Mouse (Mus musculus) hindbrain, embryonic 12.5 days (tissue): ENCODE results near the gene Spryd7. TPM values are rescaled to one million over a fixed set of nuclear protein-coding genes. Genes with fewer than 3 reads are reported as not detected.
"Not testable (repeated sequence)": the region's sequence is repeated elsewhere in the genome, so short reads cannot be mapped to it uniquely, and the experiment has no call there.

Experiments
- ATAC-seq: fragments of 200-750 bp; cut with Nextera tagmentation; 2 replicates; pipeline ENCODE4 v1.8.0; 2017; ENCODE audit warnings: moderate TSS enrichment; ENCODE audit not compliant: low FRiP score
- H3K27ac ChIP-seq: fragments of 300-500 bp; sonication (generic); 2 replicates; pipeline ENCODE4 v1.5.1; 2016; ENCODE audit warnings: mild to moderate bottlenecking
- H3K27me3 ChIP-seq: fragments of 300-500 bp; sonication (generic); 2 replicates; pipeline ENCODE4 v1.6.1; 2016; ENCODE audit warnings: mild to moderate bottlenecking
- H3K36me3 ChIP-seq: fragments of 300-500 bp; sonication (generic); 2 replicates; pipeline ENCODE4 v1.6.1; 2016; ENCODE audit warnings: mild to moderate bottlenecking
- H3K4me1 ChIP-seq: fragments of 300-500 bp; sonication (generic); 2 replicates; pipeline ENCODE4 v1.6.1; 2016
- H3K4me2 ChIP-seq: fragments of 300-500 bp; sonication (generic); replicated peaks from 2 replicates; pipeline ENCODE4 v1.6.1; 2016; ENCODE audit warnings: mild to moderate bottlenecking
- H3K4me3 ChIP-seq: fragments of 300-500 bp; sonication (generic); 2 replicates; pipeline ENCODE4 v1.5.1; 2016; ENCODE audit warnings: mild to moderate bottlenecking
- H3K9ac ChIP-seq: fragments of 300-500 bp; sonication (generic); 2 replicates; pipeline ENCODE4 v1.6.1; 2016; ENCODE audit warnings: mild to moderate bottlenecking, moderate library complexity
- H3K9me3 ChIP-seq: fragments of 300-500 bp; sonication (generic); replicated peaks from 2 replicates; pipeline ENCODE4 v1.6.1; 2016; ENCODE audit warnings: mild to moderate bottlenecking
- WGBS: fragments of 180-500 bp; shearing (Covaris S2); methylation state at CpG from one replicate; pipeline ENCODE4 v1.1.7; 2016; 5-methylcytosine and 5-hydroxymethylcytosine counted together
- polyA plus RNA-seq: library from polyadenylated mRNA; unstranded; fragments of >200 nt; fragmentation: Nextera tagmentation; extraction: Ambion mirVana; gene quantifications from 2 replicates; pipeline ENCODE4 v1.2.1, GENCODE M21; 2016

Gene Spryd7
- polyA plus RNA-seq, 1 experiment from 2014 or later, result 20.4 TPM

DNA sequence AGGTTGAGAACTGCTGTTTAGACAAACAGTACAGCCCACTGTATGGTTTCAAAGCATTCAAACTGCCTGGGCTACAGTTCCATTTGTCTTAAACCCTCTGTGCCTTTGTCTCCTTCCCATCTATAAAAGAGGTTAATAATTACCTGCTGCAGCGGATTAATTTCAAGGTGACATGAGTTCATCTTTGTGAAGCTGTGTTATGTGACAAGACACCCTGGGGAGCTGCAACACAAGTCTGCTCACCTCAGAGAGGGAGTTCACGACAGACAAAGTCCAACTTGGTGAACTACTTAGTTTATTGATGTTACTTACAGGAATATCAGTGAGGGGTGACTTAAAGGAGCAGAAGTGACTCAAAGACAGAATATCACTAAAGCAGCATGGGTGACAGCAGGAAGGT is 15.4 kb upstream of the Spryd7 start:
- Histone ChIP-seq H3K4me2 (no peak overlapping the region), H3K27ac (no peak overlapping the region), H3K36me3 (no peaks in the 10 kb centered on the region), H3K9me3 (no peaks in the 10 kb centered on the region), H3K27me3 (no peaks in the 10 kb centered on the region), H3K4me1 (no peaks in the 10 kb centered on the region), H3K9ac (no peak overlapping the region), H3K4me3 (no peak overlapping the region)
- no peak for ATAC-seq
- 67% methylated on average over 2 of the region's 2 CpGs for WGBS

DNA sequence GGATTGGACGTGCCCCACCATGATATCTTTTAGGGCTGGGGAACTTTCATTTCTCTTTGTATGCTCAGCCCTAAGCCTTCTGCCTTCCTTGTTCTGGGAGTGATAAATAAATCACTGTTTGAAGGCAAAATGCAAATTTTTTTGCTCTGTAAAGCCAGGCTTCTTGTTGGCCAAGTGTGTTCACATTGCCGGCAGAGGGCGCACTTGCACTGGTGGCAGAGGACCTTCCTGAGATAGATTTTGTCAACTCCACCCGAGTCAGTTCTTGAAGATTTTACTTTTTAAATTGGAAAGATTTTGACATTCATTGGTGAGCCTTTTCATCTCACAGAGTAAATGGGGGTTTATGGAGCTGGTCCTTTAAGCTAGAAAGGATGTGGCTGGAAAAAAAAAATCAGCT is 14.7 kb upstream of the Spryd7 start:
- ATAC-seq, result no peak
- Histone ChIP-seq H3K4me3 (no peak overlapping the region), H3K27ac (no peak overlapping the region), H3K4me1 (no peaks in the 10 kb centered on the region), H3K4me2 (no peak overlapping the region), H3K36me3 (no peaks in the 10 kb centered on the region), H3K9ac (no peak overlapping the region), H3K9me3 (no peaks in the 10 kb centered on the region), H3K27me3 (no peaks in the 10 kb centered on the region)
- WGBS, result 16% methylated on average over 4 of the region's 4 CpGs

DNA sequence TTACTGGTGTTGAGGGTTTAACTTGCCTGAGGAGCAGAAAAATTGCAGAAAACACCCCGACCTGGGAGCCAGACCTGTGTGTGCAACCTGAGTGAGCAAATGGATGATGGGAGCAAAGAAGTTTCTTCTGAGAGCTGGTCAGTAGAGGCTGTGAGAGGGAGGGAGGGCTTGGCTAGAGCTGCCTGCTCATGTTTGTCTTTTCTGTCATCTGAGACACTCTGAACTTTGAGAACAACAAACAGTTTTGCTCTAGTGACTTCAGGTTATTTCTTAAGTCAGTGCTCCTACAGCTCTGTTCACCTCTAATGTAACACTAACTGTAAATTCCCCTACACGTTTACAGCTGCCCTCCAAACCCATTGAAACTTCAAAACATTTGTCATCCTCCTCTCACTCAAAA is 12.7 kb upstream of the Spryd7 start:
- no peaks in the 10 kb centered on the region for H3K9me3 ChIP-seq
- H3K4me3 ChIP-seq, result no peak overlapping the region
- no peak overlapping the region for H3K9ac ChIP-seq
- H3K36me3 ChIP-seq, result no peaks in the 10 kb centered on the region
- 70% methylated on average over 2 of the region's 2 CpGs for WGBS
- H3K27ac ChIP-seq, result no peak overlapping the region
- no peak overlapping the region for H3K4me2 ChIP-seq
- no peak for ATAC-seq
- no peaks in the 10 kb centered on the region for H3K4me1 ChIP-seq
- no peaks in the 10 kb centered on the region for H3K27me3 ChIP-seq

DNA sequence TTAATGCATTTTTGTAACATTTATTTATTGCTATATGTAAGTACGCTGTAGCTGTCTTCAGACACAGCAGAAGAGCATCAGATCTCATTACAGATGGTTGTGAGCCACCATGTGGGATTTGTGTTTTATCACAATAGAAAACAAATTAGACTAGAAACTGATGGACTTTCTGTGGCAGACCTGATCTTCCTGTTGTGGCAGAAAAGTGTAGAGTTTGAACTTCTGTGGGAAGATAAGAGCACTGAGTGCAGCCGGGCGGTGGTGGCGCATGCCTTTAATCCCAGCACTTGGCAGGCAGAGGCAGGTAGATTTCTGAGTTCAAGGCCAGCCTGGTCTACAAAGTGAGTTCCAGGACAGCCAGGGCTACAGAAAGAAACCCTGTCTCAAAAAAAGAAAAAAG is 9.5 kb upstream of the Spryd7 start:
- not testable (repeated sequence) for H3K4me3 ChIP-seq, H3K27ac ChIP-seq, H3K27me3 ChIP-seq, ATAC-seq, H3K36me3 ChIP-seq, H3K4me2 ChIP-seq, H3K4me1 ChIP-seq, H3K9me3 ChIP-seq, H3K9ac ChIP-seq
- WGBS, result 96% methylated on average over 4 of the region's 4 CpGs

DNA sequence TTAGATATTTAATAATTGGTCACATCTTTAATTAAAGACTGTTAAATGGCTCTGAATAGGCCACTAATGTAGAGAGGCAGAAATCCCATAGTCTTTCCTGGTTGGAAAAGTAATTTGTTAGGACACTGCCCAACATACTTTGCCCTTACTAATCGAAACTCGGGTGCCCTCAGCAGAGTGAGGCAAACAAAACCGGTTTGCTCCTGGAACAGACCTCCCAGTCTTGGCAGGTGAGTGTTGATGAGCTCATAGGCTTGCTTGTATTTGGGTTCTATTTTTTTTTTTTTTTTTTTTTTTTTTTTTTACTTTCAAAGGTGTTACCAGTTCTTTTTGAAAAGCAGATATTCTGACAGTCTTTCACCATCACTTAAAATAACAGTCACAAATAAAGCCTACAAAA is 3.2 kb upstream of the Spryd7 start:
- H3K27me3 ChIP-seq, result no peaks in the 10 kb centered on the region
- ATAC-seq, result no peak
- H3K27ac ChIP-seq, result no peak overlapping the region
- 72% methylated on average over 3 of the region's 3 CpGs for WGBS
- H3K4me1 ChIP-seq, result no peaks in the 10 kb centered on the region
- H3K4me3 ChIP-seq, result no peak overlapping the region
- H3K36me3 ChIP-seq, result no peaks in the 10 kb centered on the region
- no peaks in the 10 kb centered on the region for H3K9me3 ChIP-seq
- no peak overlapping the region for H3K4me2 ChIP-seq
- H3K9ac ChIP-seq, result no peak overlapping the region

DNA sequence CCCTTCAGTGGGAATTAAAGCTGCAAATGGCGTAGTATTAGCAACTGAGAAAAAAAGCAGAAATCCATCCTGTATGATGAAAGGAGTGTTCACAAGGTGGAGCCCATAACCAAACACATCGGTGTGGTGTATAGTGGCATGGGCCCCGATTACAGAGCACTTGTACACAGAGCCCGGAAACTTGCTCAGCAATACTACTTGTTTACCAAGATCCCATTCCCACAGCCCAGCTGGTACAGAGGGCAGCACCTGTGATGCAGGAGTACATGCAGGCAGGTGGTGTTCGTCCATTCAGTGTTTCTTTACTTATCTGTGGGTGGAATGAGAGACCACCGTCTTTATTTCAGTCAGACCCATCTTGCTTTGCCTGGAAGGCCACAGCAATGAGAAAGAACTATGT is 2.2 kb upstream of the Spryd7 start:
- Histone ChIP-seq H3K36me3 (no peaks in the 10 kb centered on the region), H3K9ac (no peak overlapping the region), H3K4me1 (no peaks in the 10 kb centered on the region), H3K27ac (no peak overlapping the region), H3K27me3 (no peaks in the 10 kb centered on the region), H3K4me3 (no peak overlapping the region), H3K4me2 (no peak overlapping the region), H3K9me3 (no peaks in the 10 kb centered on the region)
- WGBS, result 90% methylated on average over 6 of the region's 6 CpGs
- ATAC-seq, result no peak

DNA sequence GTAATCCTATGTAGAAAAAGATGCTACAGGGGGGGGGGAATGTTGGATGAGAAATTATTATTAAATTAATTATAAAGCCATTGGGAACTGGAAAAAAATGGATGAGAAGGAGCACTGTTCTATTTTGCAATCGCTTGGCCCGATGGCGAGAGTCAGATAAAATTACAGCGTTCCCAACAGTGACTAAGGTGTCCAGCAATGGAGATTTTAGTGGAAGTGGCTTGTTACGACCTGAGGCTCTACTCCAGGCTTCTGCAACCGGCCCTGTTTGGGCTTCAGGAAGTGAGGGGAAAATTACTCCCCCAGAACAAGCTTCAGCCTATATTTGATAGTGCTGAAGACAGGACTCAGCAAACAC is 776 bp downstream of the Spryd7 start:
- 8% methylated on average over 6 of the region's 6 CpGs for WGBS
- Histone ChIP-seq H3K27me3 (no peaks in the 10 kb centered on the region), H3K27ac (peak overlapping the region; percentile 90), H3K4me2 (peak overlapping the region; percentile 92), H3K36me3 (no peaks in the 10 kb centered on the region), H3K4me1 (no peaks in the 10 kb centered on the region), H3K4me3 (peak overlapping the region; percentile 70), H3K9me3 (no peaks in the 10 kb centered on the region), H3K9ac (peak overlapping the region; percentile 73)
- no peak for ATAC-seq

DNA sequence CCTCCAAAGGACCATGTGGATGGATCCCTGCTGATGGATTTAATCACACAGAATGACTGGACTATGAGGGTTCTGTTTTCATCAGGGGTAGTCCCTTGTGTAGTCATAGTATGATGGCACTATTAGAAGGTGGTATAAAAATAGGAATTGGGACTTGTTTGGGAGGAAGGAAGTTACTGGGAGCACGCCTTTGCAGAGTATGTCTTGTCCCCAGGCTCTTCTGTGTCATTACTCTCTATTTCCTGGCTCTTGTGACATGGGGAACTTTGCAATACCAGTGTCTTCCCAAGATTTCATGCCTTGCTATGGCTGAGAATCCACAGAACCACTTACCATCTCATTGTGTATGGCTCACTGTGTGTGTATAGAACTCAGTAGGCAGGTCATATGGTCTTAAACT is 8.1 kb downstream of the Spryd7 start:
- Histone ChIP-seq H3K9me3 (no peaks in the 10 kb centered on the region), H3K4me3 (no peak overlapping the region), H3K27ac (no peak overlapping the region), H3K36me3 (peaks cover 4% of the 10 kb centered on the region; the same call in 1 of the 2 replicates), H3K9ac (no peak overlapping the region), H3K27me3 (no peaks in the 10 kb centered on the region), H3K4me1 (no peaks in the 10 kb centered on the region), H3K4me2 (no peak overlapping the region)
- 67% methylated on average over 1 of the region's 1 CpGs for WGBS
- no peak for ATAC-seq

DNA sequence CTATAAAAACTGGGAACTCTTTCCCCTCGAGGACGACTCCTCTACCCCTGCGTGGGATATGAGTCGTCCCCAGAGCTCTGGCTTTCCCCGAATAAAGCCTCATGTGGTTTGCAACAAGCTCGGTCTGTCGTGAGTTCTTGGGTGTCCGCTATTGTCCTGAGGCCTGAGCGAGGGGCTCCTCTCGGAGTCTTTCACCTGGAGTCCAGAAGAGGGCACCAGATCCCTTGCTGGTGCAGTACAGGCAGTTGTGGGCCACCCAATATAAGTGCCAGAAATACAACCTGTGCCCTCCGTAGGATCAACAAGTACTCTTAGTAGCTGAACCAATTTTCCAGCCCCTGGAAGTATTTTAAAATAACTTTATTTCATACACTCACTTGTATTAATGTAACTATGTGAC is 18.9 kb downstream of the Spryd7 start:
- 95% methylated on average over 10 of the region's 11 CpGs for WGBS
- H3K4me3 ChIP-seq, ATAC-seq, H3K36me3 ChIP-seq, H3K9ac ChIP-seq, H3K4me1 ChIP-seq, H3K9me3 ChIP-seq, H3K27me3 ChIP-seq, H3K27ac ChIP-seq, H3K4me2 ChIP-seq: not testable (repeated sequence)

DNA sequence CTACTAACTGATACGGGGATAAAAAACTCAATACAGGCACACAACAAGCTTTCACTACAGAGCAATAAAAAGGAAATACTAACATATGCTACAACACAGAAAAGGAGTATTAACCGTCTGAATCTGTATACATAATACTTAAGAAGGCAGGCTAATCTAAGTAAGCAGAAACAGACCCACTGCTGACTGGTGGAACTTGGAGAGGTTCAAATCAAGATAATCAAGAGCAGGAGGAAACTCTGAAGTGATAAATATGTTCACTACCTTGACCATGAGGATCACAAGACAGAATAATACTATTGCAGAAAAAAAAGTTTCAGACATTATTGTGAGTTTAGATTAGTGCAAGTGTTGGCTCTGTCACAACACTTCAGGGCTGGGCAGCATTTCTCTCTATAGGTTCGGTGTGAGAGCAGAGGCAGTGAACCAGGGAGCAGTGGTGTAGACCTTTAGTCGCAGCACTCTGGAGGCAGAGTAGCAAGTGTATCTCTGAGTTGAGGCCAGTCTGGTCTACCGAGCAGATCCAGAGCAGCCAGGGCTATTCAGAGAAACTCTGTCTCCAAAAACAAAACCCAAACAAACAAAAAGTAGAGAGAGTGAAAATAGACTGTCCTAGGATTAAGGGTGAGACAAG is 19.9 kb downstream of the Spryd7 start:
- WGBS, result 91% methylated on average over 5 of the region's 5 CpGs

DNA sequence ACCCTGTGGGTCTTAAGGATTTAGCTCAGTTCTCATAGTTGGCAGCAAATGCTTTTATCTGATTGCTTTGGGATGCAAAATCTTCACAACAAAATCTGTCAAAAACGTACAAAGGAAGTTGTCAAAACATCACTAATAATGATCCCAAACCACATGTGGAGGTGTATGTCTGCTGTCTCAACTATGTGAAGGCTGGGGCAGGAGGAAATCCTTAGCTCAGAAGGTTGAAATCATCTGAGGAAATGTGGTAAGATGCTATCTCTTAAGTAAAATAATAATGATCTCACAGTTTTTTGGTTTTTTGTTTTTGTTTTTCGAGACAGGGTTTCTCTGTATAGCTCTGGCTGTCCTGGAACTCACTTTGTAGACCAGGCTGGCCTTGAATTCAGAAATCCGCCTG is 20.9 kb downstream of the Spryd7 start:
- no peak overlapping the region for H3K4me3 ChIP-seq
- no peak overlapping the region for H3K27ac ChIP-seq
- 94% methylated on average over 3 of the region's 3 CpGs for WGBS
- H3K9me3 ChIP-seq, result no peaks in the 10 kb centered on the region
- no peaks in the 10 kb centered on the region for H3K4me1 ChIP-seq
- H3K4me2 ChIP-seq, result no peak overlapping the region
- no peaks in the 10 kb centered on the region for H3K27me3 ChIP-seq
- peaks cover 13% of the 10 kb centered on the region; the same call in 1 of the 2 replicates for H3K36me3 ChIP-seq
- H3K9ac ChIP-seq, result no peak overlapping the region
- no peak for ATAC-seq

More for the DNA sequence above, 19.9 kb downstream of the Spryd7 start:
- H3K36me3 ChIP-seq, result peaks cover 13% of the 10 kb centered on the region; the same call in 1 of the 2 replicates
- H3K4me3 ChIP-seq, result no peak overlapping the region
- no peak overlapping the region for H3K9ac ChIP-seq
- H3K27ac ChIP-seq, result no peak overlapping the region
- H3K9me3 ChIP-seq, result no peaks in the 10 kb centered on the region
- ATAC-seq, result no peak
- H3K4me2 ChIP-seq, result no peak overlapping the region
- no peaks in the 10 kb centered on the region for H3K27me3 ChIP-seq
- no peaks in the 10 kb centered on the region for H3K4me1 ChIP-seq

DNA sequence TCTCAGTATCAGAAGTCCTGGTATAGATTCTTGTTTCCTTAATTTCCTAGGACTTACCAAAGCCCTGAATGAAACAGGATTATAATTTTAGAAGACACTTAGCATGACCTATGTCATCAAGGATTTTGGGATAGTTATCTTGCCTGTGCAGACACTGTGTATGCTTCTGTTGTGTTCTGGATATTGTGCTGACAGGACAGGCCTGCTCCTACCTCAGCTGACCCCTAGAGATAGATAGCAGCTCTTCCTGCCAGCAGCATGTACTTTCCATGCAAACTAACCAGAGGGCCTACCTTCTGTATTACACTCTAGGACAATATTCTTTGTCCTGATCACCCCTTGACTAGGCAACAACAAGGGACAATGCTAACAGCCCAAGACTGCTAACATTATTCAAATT is 25.7 kb downstream of the Spryd7 start:
- ATAC-seq, result no peak
- Histone ChIP-seq H3K27ac (no peak overlapping the region), H3K9ac (no peak overlapping the region), H3K9me3 (no peaks in the 10 kb centered on the region), H3K4me3 (no peak overlapping the region), H3K4me2 (no peak overlapping the region), H3K4me1 (no peaks in the 10 kb centered on the region), H3K27me3 (no peaks in the 10 kb centered on the region), H3K36me3 (peaks cover 13% of the 10 kb centered on the region; the same call in 1 of the 2 replicates)

DNA sequence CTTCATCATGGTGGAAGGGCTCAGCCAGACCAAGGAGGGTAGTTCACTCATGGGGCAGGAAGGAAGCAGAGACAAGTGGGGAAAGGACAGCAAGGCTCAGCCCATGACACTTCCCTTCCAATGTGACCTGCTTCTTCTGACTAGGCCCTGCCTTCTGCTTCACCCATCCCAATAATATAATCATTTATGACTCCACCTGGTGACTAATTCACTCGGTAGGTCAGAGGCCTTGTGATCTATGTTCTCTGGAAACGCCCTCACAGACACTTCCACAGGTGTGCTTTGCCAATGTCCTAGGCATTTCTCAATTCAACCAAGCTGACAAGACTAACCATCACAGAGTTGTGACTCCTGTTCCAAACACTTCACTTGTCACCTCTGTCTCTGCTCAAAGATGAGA is 26.3 kb downstream of the Spryd7 start:
- no peak overlapping the region for H3K4me3 ChIP-seq
- peaks cover 7% of the 10 kb centered on the region; the same call in 1 of the 2 replicates for H3K36me3 ChIP-seq
- no peaks in the 10 kb centered on the region for H3K9me3 ChIP-seq
- no peak overlapping the region for H3K4me2 ChIP-seq
- 98% methylated on average over 2 of the region's 2 CpGs for WGBS
- no peaks in the 10 kb centered on the region for H3K27me3 ChIP-seq
- H3K4me1 ChIP-seq, result no peaks in the 10 kb centered on the region
- H3K27ac ChIP-seq, result no peak overlapping the region
- no peak for ATAC-seq
- H3K9ac ChIP-seq, result no peak overlapping the region
